Mouse (Mus musculus) testis, adult 2 months (tissue): ENCODE data around the gene Cdca5.

ENCODE experiments used
- CTCF ChIP-seq: fragments of 200-500 bp; IDR thresholded peaks from 2 replicates; pipeline ENCODE4 v1.5.1; 2012; ENCODE audit warnings: low read depth, mild to moderate bottlenecking, inconsistent platforms, low read length, moderate library complexity; ENCODE audit not compliant: control insufficient read depth, insufficient read depth, insufficient replicate concordance
- POLR2A ChIP-seq: fragments of 200-500 bp; IDR thresholded peaks from 2 replicates; pipeline ENCODE4 v1.6.1; 2012; ENCODE audit warnings: low read depth, mild to moderate bottlenecking, inconsistent platforms, low read length, moderate library complexity; ENCODE audit not compliant: control insufficient read depth

DNA sequence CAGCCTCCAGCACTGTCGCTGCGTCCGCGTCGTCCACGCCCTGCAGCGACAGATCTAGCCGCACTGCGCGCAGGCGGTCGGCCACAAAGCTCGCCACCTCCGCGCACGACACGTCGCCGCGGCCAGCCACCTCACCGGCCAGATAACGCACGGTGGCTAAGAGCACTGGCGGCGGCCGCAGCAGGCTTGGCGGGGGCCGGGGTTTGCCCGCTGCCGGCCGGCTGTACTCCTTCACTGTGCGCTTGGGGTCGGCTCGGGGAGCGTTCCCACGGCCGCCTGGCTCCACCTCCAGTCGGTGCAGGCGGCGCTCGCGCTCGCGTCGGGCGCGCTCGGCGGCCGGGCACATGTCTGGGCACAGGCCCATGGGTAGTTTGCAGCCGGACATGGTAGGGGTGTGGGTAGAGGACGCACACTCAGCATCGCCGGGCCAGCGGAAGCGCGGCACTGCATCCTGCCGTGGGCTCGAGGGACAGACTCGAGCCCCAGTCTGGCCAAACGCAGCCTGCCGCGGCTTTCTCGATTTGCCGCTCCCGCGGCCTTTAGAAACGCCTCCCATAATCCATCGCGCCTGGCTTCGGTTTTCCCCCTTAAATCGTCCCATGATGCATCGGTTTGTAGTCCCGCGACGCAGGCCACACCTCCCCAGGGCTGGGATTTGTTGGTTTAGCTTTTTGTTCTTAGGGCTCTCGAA, 33.3 kb downstream of the Cdca5 start, which contains the start of gene Sac3d1:
- TF ChIP-seq CTCF: no peak
- TF ChIP-seq POLR2A: peak; percentile 74
